Comparison of ENCODE assay signal across 8 mouse cellular contexts in the genomic region with DNA sequence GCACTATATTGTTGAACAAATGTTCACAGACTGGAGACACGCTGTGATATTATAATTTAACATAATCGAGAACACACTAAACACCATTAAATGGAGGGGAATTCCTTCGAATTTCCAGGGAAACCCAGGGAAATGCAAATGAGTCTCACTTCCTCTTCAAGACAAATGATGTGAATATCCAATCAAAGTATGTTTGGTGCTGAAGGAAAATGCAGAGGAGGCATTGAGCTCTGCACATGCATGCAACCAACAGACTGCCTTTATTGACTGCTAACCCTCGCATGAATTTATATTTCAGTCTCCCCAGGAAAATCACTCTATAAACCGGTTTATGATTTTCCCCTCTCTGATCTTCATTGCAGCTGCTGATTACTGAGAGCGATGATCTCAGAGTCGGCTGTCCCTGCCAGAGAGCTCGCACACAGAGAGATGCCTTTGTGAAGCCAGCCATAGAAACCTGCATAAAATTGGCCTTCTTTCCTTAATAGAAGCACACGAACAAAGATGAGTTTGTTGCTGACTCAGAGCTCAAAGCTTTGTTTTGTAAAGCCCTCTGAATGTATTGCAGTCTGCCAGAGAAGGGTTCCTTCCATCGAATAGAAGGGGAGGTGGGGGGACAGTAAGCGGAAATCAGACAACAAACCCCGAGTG.
DNase-seq lines count a peak whose midpoint lies in the region; ATAC-seq and TF ChIP-seq lines count a peak whose summit lies in the region.

No protein-coding gene starts in this region.

- H3K4me1 ChIP-seq in hindbrain, embryonic 12.5 days, result peaks cover 17% of the 10 kb centered on the region
- peaks cover 16% of the 10 kb centered on the region; the same call in 1 of the 2 replicates for H3K4me1 ChIP-seq in midbrain, embryonic 11.5 days (ENCODE audit: control insufficient read depth, insufficient read depth, low read length)
- H3K4me1 ChIP-seq in heart, embryonic 12.5 days (replicated peaks), result no peaks in the 10 kb centered on the region
- H3K4me1 ChIP-seq in lung, postnatal 0 days (ENCODE audit: insufficient read depth, low read depth, low read length), result no peaks in the 10 kb centered on the region

- peak overlapping the region; percentile 5; the same call in 1 of the 2 replicates for H3K4me3 ChIP-seq in hindbrain, embryonic 12.5 days
- no peak overlapping the region for H3K4me3 ChIP-seq in midbrain, embryonic 11.5 days (ENCODE audit: low read depth, low read length)
- no peak overlapping the region for H3K4me3 ChIP-seq in heart, embryonic 12.5 days
- no peak overlapping the region for H3K4me3 ChIP-seq in lung, postnatal 0 days (ENCODE audit: low read depth, low read length)

- ATAC-seq in hindbrain, embryonic 12.5 days (ENCODE audit: low FRiP score), result peak; percentile 91
- ATAC-seq in midbrain, embryonic 11.5 days (ENCODE audit: low FRiP score), result peak; percentile 90
- no peak for ATAC-seq in heart, embryonic 12.5 days (ENCODE audit: insufficient number of reproducible peaks, low FRiP score)
- ATAC-seq in lung, postnatal 0 days, result no peak

- no peaks in the 10 kb centered on the region for H3K27me3 ChIP-seq in hindbrain, embryonic 12.5 days
- no peaks in the 10 kb centered on the region for H3K27me3 ChIP-seq in midbrain, embryonic 11.5 days (ENCODE audit: control insufficient read depth, insufficient read depth, low read length)
- H3K27me3 ChIP-seq in heart, embryonic 12.5 days (replicated peaks), result no peaks in the 10 kb centered on the region
- no peaks in the 10 kb centered on the region for H3K27me3 ChIP-seq in lung, postnatal 0 days (replicated peaks; ENCODE audit: insufficient read depth, low read length)

- peak; percentile 87 for DNase-seq in Muller cell, postnatal 12 days (ENCODE audit: inconsistent ontology term)
- peak; percentile 62 for DNase-seq in embryo, embryonic 10 days (ENCODE audit: low spot score)
- DNase-seq in midbrain, embryonic 11.5 days (ENCODE audit: low spot score, missing footprints), result peak; percentile 95
- no peak for DNase-seq in spleen, adult 12 weeks (ENCODE audit: low spot score)
- no peak for DNase-seq in thymus, postnatal 4 days
- DNase-seq in lung, postnatal 0 days (ENCODE audit: low spot score), result no peak

- peak overlapping the region; percentile 25 for H3K9ac ChIP-seq in hindbrain, embryonic 12.5 days
- peak overlapping the region; percentile 54 for H3K9ac ChIP-seq in midbrain, embryonic 11.5 days (ENCODE audit: low read length)
- no peak overlapping the region for H3K9ac ChIP-seq in heart, embryonic 12.5 days
- H3K9ac ChIP-seq in lung, postnatal 0 days (replicated peaks; ENCODE audit: low read depth), result no peak overlapping the region

- H3K27ac ChIP-seq in hindbrain, embryonic 12.5 days, result peak overlapping the region; percentile 85
- peak overlapping the region; percentile 92 for H3K27ac ChIP-seq in midbrain, embryonic 11.5 days (ENCODE audit: low read depth, low read length)
- no peak overlapping the region for H3K27ac ChIP-seq in heart, embryonic 12.5 days (ENCODE audit: poor library complexity, severe bottlenecking)
- H3K27ac ChIP-seq in lung, postnatal 0 days (ENCODE audit: low read length), result no peak overlapping the region

- no peaks in the 10 kb centered on the region for H3K36me3 ChIP-seq in hindbrain, embryonic 12.5 days
- H3K36me3 ChIP-seq in midbrain, embryonic 11.5 days (ENCODE audit: control insufficient read depth, insufficient read depth, low read length), result no peaks in the 10 kb centered on the region
- H3K36me3 ChIP-seq in heart, embryonic 12.5 days, result no peaks in the 10 kb centered on the region
- H3K36me3 ChIP-seq in lung, postnatal 0 days (ENCODE audit: insufficient read depth, low read length), result no peaks in the 10 kb centered on the region

- 21% methylated on average over 12 of the region's 12 CpGs for WGBS in hindbrain, embryonic 12.5 days
- WGBS in midbrain, embryonic 11.5 days, result 13% methylated on average over 12 of the region's 12 CpGs
- WGBS in heart, embryonic 12.5 days, result 62% methylated on average over 12 of the region's 12 CpGs
- WGBS in lung, postnatal 0 days, result 63% methylated on average over 12 of the region's 12 CpGs

- H3K4me2 ChIP-seq in hindbrain, embryonic 12.5 days (replicated peaks), result peak overlapping the region; percentile 42
- peak overlapping the region; percentile 42 for H3K4me2 ChIP-seq in midbrain, embryonic 11.5 days
- H3K4me2 ChIP-seq in heart, embryonic 12.5 days, result no peak overlapping the region
- no peak overlapping the region for H3K4me2 ChIP-seq in lung, postnatal 0 days (replicated peaks; ENCODE audit: low read depth, low read length)

- H3K9me3 ChIP-seq in hindbrain, embryonic 12.5 days (replicated peaks), result no peaks in the 10 kb centered on the region
- no peaks in the 10 kb centered on the region for H3K9me3 ChIP-seq in midbrain, embryonic 11.5 days (ENCODE audit: control insufficient read depth, low read length)
- H3K9me3 ChIP-seq in heart, embryonic 12.5 days (replicated peaks), result no peaks in the 10 kb centered on the region
- H3K9me3 ChIP-seq in lung, postnatal 0 days (ENCODE audit: low read length), result no peaks in the 10 kb centered on the region

- no peak for TF ChIP-seq EP300 in lung, postnatal 0 days (IDR thresholded peaks at IDR 0.05)

- TF ChIP-seq CTCF in lung, postnatal 0 days (IDR thresholded peaks at IDR 0.05), result no peak

Comparison
In these comparisons a context has a peak if more than half of its experiments do, and no peak if none do; other contexts are left out.
1. DNase-seq: peak in Muller cell, postnatal 12 days (single experiment), embryo, embryonic 10 days (single experiment) and midbrain, embryonic 11.5 days (single experiment); none in spleen, adult 12 weeks (single experiment), thymus, postnatal 4 days (single experiment) and lung, postnatal 0 days (single experiment).
2. ATAC-seq: peak in hindbrain, embryonic 12.5 days (single experiment) and midbrain, embryonic 11.5 days (single experiment); none in heart, embryonic 12.5 days (single experiment) and lung, postnatal 0 days (single experiment).
3. H3K27ac ChIP-seq: peak in hindbrain, embryonic 12.5 days (single experiment) and midbrain, embryonic 11.5 days (single experiment); none in heart, embryonic 12.5 days (single experiment) and lung, postnatal 0 days (single experiment).
4. H3K4me2 ChIP-seq: peak in hindbrain, embryonic 12.5 days (single experiment) and midbrain, embryonic 11.5 days (single experiment); none in heart, embryonic 12.5 days (single experiment) and lung, postnatal 0 days (single experiment).
5. H3K9ac ChIP-seq: peak in hindbrain, embryonic 12.5 days (single experiment) and midbrain, embryonic 11.5 days (single experiment); none in heart, embryonic 12.5 days (single experiment) and lung, postnatal 0 days (single experiment).